Mouse (Mus musculus) lung, embryonic 14.5 days (tissue): ENCODE results near the gene Cfap58. TPM values are rescaled to one million over a fixed set of nuclear protein-coding genes. Genes with fewer than 3 reads are reported as not detected.
A peak's percentile ranks its signal among the peaks of the same experiment; 100 is the strongest.

Source experiments
- ATAC-seq: fragments of 200-750 bp; cut with Nextera tagmentation; 2 replicates; pipeline ENCODE4 v1.8.0; 2017; ENCODE audit warnings: mild to moderate bottlenecking, moderate TSS enrichment, moderate library complexity; ENCODE audit not compliant: insufficient read depth
- DNase-seq: peaks from one replicate; pipeline ENCODE4 v3.0.0-alpha.2; 2015
- H3K27ac ChIP-seq: fragments of 300-500 bp; sonication (generic); 2 replicates; pipeline ENCODE4 v1.5.1; 2014; ENCODE audit warnings: low read depth, mild to moderate bottlenecking, moderate library complexity
- H3K27me3 ChIP-seq: fragments of 300-500 bp; sonication (generic); 2 replicates; pipeline ENCODE4 v1.6.1; 2014; ENCODE audit warnings: low read length, control low read depth; ENCODE audit not compliant: insufficient read depth
- H3K36me3 ChIP-seq: fragments of 300-500 bp; sonication (generic); 2 replicates; pipeline ENCODE4 v1.6.1; 2014; ENCODE audit warnings: control low read depth; ENCODE audit not compliant: insufficient read depth
- H3K4me1 ChIP-seq: fragments of 300-500 bp; sonication (generic); 2 replicates; pipeline ENCODE4 v1.6.1; 2014; ENCODE audit warnings: antibody characterized with exemption, control low read depth; ENCODE audit not compliant: insufficient read depth
- H3K4me2 ChIP-seq: fragments of 300-500 bp; sonication (generic); 2 replicates; pipeline ENCODE4 v1.6.1; 2014; ENCODE audit warnings: mild to moderate bottlenecking
- H3K4me3 ChIP-seq: fragments of 300-500 bp; sonication (generic); 2 replicates; pipeline ENCODE4 v1.5.1; 2014; ENCODE audit warnings: low read depth, low read length
- H3K9ac ChIP-seq: fragments of 300-500 bp; sonication (generic); 2 replicates; pipeline ENCODE4 v1.6.1; 2014
- H3K9me3 ChIP-seq: fragments of 300-500 bp; sonication (generic); 2 replicates; pipeline ENCODE4 v1.6.1; 2016; ENCODE audit warnings: low read depth, low read length, control low read depth
- CTCF ChIP-seq: IDR thresholded peaks from 2 replicates; pipeline ENCODE4 v1.5.1; 2016; ENCODE audit warnings: antibody characterized with exemption, low read depth
- WGBS: fragments of 180-500 bp; shearing (Covaris S2); extraction: QIAGEN DNeasy Blood & Tissue Kit; methylation state at CpG from one replicate; pipeline ENCODE4 v1.1.7; 2014; 5-methylcytosine and 5-hydroxymethylcytosine counted together
- polyA plus RNA-seq: library from polyadenylated mRNA; unstranded; fragments of >200 nt; fragmentation: Nextera tagmentation; extraction: Ambion mirVana; gene quantifications from 2 replicates; pipeline ENCODE4 v1.2.1, GENCODE M21; 2014

Cfap58 gene
- polyA plus RNA-seq: 0.14 TPM in 1 of 2 replicates, not detected in the other

- ATAC-seq (peak; percentile 76), DNase-seq (peak; percentile 86)
- no peak within 1 kb of the TSS for H3K9ac ChIP-seq
- WGBS: 5% methylated on average over 41 of the region's 41 CpGs
- peak within 1 kb of the TSS; percentile 66 for H3K4me2 ChIP-seq
- TF ChIP-seq CTCF: peak; percentile 46
- H3K27ac ChIP-seq: no peak within 1 kb of the TSS
- peak within 1 kb of the TSS; percentile 33 for H3K4me3 ChIP-seq
- 0 out of 2 replicates have a peak, but pooled peaks cover 6% of the 10 kb centered on the region for H3K27me3 ChIP-seq
- no peaks in the 10 kb centered on the region for H3K9me3 ChIP-seq
- no peaks in the 10 kb centered on the region for H3K4me1 ChIP-seq
- no peaks in the 10 kb centered on the region for H3K36me3 ChIP-seq
These were observed at the start of gene Cfap58 for GRCm38 (mm10) chr19:47937443-47938406. Cfap58 (plus strand) TSS chr19:47937675.

DNA sequence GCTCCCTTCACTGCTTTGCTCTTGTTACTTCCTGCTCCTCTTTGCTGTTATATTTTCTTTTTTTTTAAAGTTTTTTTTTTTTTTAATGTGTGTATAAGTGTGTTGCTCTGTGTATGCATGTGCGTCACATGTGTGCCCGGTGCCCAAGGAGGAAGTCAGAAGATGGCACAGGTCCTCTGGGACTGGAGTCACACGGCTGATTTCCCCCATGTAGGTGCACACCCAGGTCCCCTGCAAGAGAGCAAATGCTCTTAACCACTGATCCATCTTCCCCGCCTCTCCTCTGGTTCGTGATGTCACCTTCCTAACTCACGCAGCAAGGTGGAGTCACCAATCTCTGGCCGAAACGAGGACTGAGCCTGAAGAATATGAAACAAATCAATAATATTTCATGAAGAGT, 49.4 kb upstream of the Cfap58 start:
- H3K9me3 ChIP-seq: no peaks in the 10 kb centered on the region
- H3K27me3 ChIP-seq: no peaks in the 10 kb centered on the region
- WGBS: 90% methylated on average over 8 of the region's 8 CpGs
- H3K4me1 ChIP-seq: peaks cover 40% of the 10 kb centered on the region
- H3K4me2 ChIP-seq: no peak overlapping the region
- no peak for TF ChIP-seq CTCF
- no peak overlapping the region for H3K27ac ChIP-seq
- no peak overlapping the region for H3K4me3 ChIP-seq
- no peak overlapping the region for H3K9ac ChIP-seq
- H3K36me3 ChIP-seq: no peaks in the 10 kb centered on the region
- ATAC-seq (no peak), DNase-seq (no peak)

GRCm38 (mm10) chr19:47890489-47891130, 46.9 kb upstream of the Cfap58 start:
- Histone ChIP-seq H3K9ac (no peak overlapping the region; the same call in 1 of the 2 replicates), H3K36me3 (peaks cover 16% of the 10 kb centered on the region), H3K27ac (peak overlapping the region; percentile 79), H3K4me1 (peaks cover 37% of the 10 kb centered on the region), H3K9me3 (no peaks in the 10 kb centered on the region), H3K27me3 (no peaks in the 10 kb centered on the region), H3K4me3 (no peak overlapping the region), H3K4me2 (peak overlapping the region; percentile 36)
- ATAC-seq: peak; percentile 52; the same call in 1 of the 2 replicates
- WGBS: 33% methylated on average over 10 of the region's 10 CpGs
- TF ChIP-seq CTCF: no peak
- DNase-seq: peak; percentile 74

GRCm38 (mm10) chr19:47891562-47892312, 45.7 kb upstream of the Cfap58 start:
- TF ChIP-seq CTCF: no peak
- Histone ChIP-seq H3K4me2 (peak overlapping the region; percentile 36; the same call in 1 of the 2 replicates), H3K27ac (peak overlapping the region; percentile 55)

DNA sequence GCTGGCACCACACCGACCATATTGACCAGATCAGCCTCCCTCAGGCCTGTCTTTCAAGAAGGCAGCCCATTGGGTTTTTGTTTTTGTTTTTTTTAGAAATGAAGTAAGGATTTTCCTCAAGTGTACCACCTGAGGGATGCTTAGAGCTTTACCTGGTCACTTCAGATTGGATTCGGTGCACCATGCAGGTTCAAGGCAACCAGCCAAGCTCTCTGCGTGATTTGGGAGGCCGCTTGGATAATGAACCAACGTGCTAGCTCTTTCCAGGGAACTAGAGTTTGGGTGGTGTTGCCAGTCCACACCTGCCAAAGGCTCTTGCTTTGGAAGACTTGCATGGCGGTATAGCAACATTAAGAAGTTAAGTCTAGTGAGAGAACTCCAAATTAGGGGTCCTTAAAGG, 44.4 kb upstream of the Cfap58 start:
- WGBS: 94% methylated on average over 6 of the region's 6 CpGs
- no peaks in the 10 kb centered on the region for H3K27me3 ChIP-seq
- no peak for DNase-seq
- H3K9ac ChIP-seq: no peak overlapping the region
- peaks cover 38% of the 10 kb centered on the region for H3K36me3 ChIP-seq
- H3K4me3 ChIP-seq: no peak overlapping the region
- H3K4me2 ChIP-seq: no peak overlapping the region
- no peak overlapping the region for H3K27ac ChIP-seq
- ATAC-seq: no peak
- no peaks in the 10 kb centered on the region for H3K9me3 ChIP-seq
- TF ChIP-seq CTCF: no peak
- peaks cover 27% of the 10 kb centered on the region for H3K4me1 ChIP-seq

More at GRCm38 (mm10) chr19:47891562-47892312, 45.7 kb upstream of the Cfap58 start:
- DNase-seq (peak; percentile 71), ATAC-seq (peak; percentile 57)
- Histone ChIP-seq H3K4me3 (no peak overlapping the region), H3K4me1 (peaks cover 31% of the 10 kb centered on the region), H3K27me3 (no peaks in the 10 kb centered on the region), H3K9me3 (no peaks in the 10 kb centered on the region), H3K36me3 (peaks cover 27% of the 10 kb centered on the region), H3K9ac (no peak overlapping the region)
- 50% methylated on average over 11 of the region's 11 CpGs for WGBS

DNA sequence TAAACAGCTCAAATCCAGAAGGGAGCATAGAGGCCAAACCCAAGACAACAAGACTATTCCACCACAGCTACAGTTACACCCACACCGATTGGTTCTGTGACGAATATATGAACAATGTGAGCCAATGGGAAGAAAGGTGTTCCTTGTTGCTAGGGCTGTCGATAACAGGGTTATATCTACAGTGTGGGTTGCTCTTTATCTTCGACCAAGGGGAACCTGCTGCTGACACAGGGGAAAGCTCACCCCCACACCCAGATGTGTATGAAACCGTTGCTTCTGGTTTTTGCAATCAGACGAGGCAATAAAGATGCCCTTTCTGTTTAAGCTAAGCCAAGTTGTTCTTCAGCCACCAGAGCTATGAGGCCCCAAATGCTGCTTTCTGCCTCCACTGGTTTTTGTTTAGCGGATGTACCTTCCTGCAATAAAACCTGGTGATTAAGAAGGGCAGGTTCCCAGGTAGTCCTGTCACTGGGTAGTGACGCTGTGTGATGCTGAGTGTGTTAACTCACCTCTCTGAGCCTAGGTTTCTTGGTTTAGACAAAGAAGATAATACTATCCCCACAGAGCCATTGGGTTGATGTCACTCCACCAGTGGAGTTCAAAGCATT, 38.9 kb upstream of the Cfap58 start:
- TF ChIP-seq CTCF: no peak
- WGBS: 81% methylated on average over 8 of the region's 8 CpGs
- Histone ChIP-seq H3K4me1 (peaks cover 16% of the 10 kb centered on the region), H3K9ac (no peak overlapping the region), H3K36me3 (peaks cover 38% of the 10 kb centered on the region), H3K27ac (no peak overlapping the region), H3K9me3 (no peaks in the 10 kb centered on the region), H3K27me3 (no peaks in the 10 kb centered on the region), H3K4me3 (no peak overlapping the region), H3K4me2 (no peak overlapping the region)
- DNase-seq (no peak), ATAC-seq (no peak; the same call in 1 of the 2 replicates)
